Mouse (Mus musculus) brain, embryonic 14.5 days (tissue): ENCODE results near the gene Celf2.

Experiments
- CTCF ChIP-seq: fragments of 200-500 bp; IDR thresholded peaks from 2 replicates; pipeline ENCODE4 v1.5.1; 2012; ENCODE audit warnings: inconsistent platforms, mild to moderate bottlenecking, moderate library complexity, borderline replicate concordance; ENCODE audit not compliant: insufficient read depth, insufficient read length; ENCODE audit errors: extremely low read depth
- POLR2A ChIP-seq: fragments of 200-500 bp; IDR thresholded peaks from 2 replicates; pipeline ENCODE4 v1.6.1; 2012; ENCODE audit warnings: mild to moderate bottlenecking, inconsistent platforms, borderline replicate concordance; ENCODE audit not compliant: poor library complexity, insufficient read depth, insufficient read length, severe bottlenecking; ENCODE audit errors: extremely low read depth

- TF ChIP-seq CTCF (no peak), POLR2A (no peak)
Measured at GRCm38 (mm10) chr2:6794858-6795257, 714.5 kb downstream of the Celf2 start.
